Comparison of ENCODE assay signal across 29 mouse cellular contexts in genomic region chr19:55552339-55552738, GRCm38 (mm10).
DNase-seq lines count a peak whose midpoint lies in the region; ATAC-seq and TF ChIP-seq lines count a peak whose summit lies in the region.
"Had no signal": no experiment of that assay in that cellular context is flagged by ENCODE, and none has a peak within 500 bp of the region (broad histone marks: within the 10 kb centered on the region; RNA-seq: fewer than 3 reads in every experiment).

No protein-coding gene starts in this region.

- no peaks in the 10 kb centered on the region for H3K9me3 ChIP-seq in liver, embryonic 12.5 days (replicated peaks)
- H3K9me3 ChIP-seq in liver, embryonic 16.5 days (replicated peaks; ENCODE audit: control insufficient read depth, low read length): no peaks in the 10 kb centered on the region
- H3K9me3 ChIP-seq: hindbrain, embryonic 13.5 days; lung, embryonic 15.5 days; midbrain, embryonic 13.5 days; neural tube, embryonic 15.5 days had no signal

- DNase-seq in liver, adult 2 months (ENCODE audit: extremely low read depth, low read depth, low spot score): peak; percentile 93
- DNase-seq in liver: no peak
- no peak for DNase-seq in gastrocnemius, adult 2 months
- DNase-seq in kidney, postnatal 4 days: no peak
- DNase-seq: adrenal gland, postnatal 25 days; cerebellum, adult 11-12 months; cerebellum, postnatal 10 days; gastrocnemius, postnatal 36 days; heart, adult 2 months; kidney, adult 8-10 months; layer of hippocampus, postnatal 36 days; left cerebral cortex, postnatal 4 days; lung, postnatal 36 days; retina, postnatal 1 day; right cerebral cortex, postnatal 14 days; thymus, adult 2 months; thymus, postnatal 36 days had no signal

- no peak overlapping the region for H3K4me3 ChIP-seq in liver, adult 2 months (ENCODE audit: insufficient read depth, low read depth, low read length)
- H3K4me3 ChIP-seq in liver, embryonic 12.5 days: no peak overlapping the region
- no peak overlapping the region for H3K4me3 ChIP-seq in liver, embryonic 16.5 days (ENCODE audit: low read depth, low read length)
- no peak overlapping the region for H3K4me3 ChIP-seq in gastrocnemius, adult 2 months
- H3K4me3 ChIP-seq: erythroblast, embryonic 14.5 days; heart, adult 2 months; hindbrain, embryonic 13.5 days; lung, embryonic 15.5 days; midbrain, embryonic 13.5 days; neural tube, embryonic 15.5 days had no signal

- H3K27me3 ChIP-seq in liver, adult 2 months (ENCODE audit: control insufficient read depth, insufficient read depth, low read length): no peaks in the 10 kb centered on the region
- no peaks in the 10 kb centered on the region for H3K27me3 ChIP-seq in liver, embryonic 12.5 days (replicated peaks)
- H3K27me3 ChIP-seq in liver, embryonic 16.5 days (ENCODE audit: control insufficient read depth, insufficient read depth, low read depth, low read length): no peaks in the 10 kb centered on the region

- ATAC-seq in liver, embryonic 12.5 days: no peak
- ATAC-seq in liver, embryonic 16.5 days (ENCODE audit: low read depth): peak; percentile 64; the same call in 1 of the 2 replicates
- ATAC-seq in frontal cortex, adult (ENCODE audit: low TSS enrichment): no peak
- ATAC-seq: CD4-positive, CD25-positive, alpha-beta regulatory T cell, adult 4 months; forebrain, embryonic 16.5 days; intestine, embryonic 16.5 days; midbrain, embryonic 13.5 days had no signal

- 0 out of 2 replicates have a peak overlapping the region, but pooled peaks have one; percentile 3 for H3K4me2 ChIP-seq in liver, embryonic 12.5 days
- no peak overlapping the region for H3K4me2 ChIP-seq in liver, embryonic 16.5 days (ENCODE audit: low read depth, low read length)
- H3K4me2 ChIP-seq: hindbrain, embryonic 13.5 days; lung, embryonic 15.5 days; midbrain, embryonic 13.5 days; neural tube, embryonic 15.5 days had no signal

- intact Hi-C loops in gastrocnemius, adult 2 months (cut with DNase I): no loop called here

- H3K36me3 ChIP-seq in liver, adult 2 months (ENCODE audit: control insufficient read depth, insufficient read depth, low read length): no peaks in the 10 kb centered on the region
- no peaks in the 10 kb centered on the region for H3K36me3 ChIP-seq in liver, embryonic 12.5 days
- H3K36me3 ChIP-seq in liver, embryonic 16.5 days (ENCODE audit: control insufficient read depth, insufficient read depth): no peaks in the 10 kb centered on the region
- H3K36me3 ChIP-seq: hindbrain, embryonic 13.5 days; lung, embryonic 15.5 days; midbrain, embryonic 13.5 days; neural tube, embryonic 15.5 days had no signal

- H3K9ac ChIP-seq in liver, adult 2 months (ENCODE audit: low read depth, low read length): no peak overlapping the region
- no peak overlapping the region for H3K9ac ChIP-seq in liver, embryonic 12.5 days
- H3K9ac ChIP-seq in liver, embryonic 16.5 days (ENCODE audit: low read depth, low read length): no peak overlapping the region
- H3K9ac ChIP-seq: hindbrain, embryonic 13.5 days; lung, embryonic 15.5 days; midbrain, embryonic 13.5 days; neural tube, embryonic 15.5 days had no signal

- 24% methylated on average over 7 of the region's 7 CpGs for WGBS in liver, adult 2 months
- 78% methylated on average over 7 of the region's 7 CpGs for WGBS in liver, embryonic 12.5 days (ENCODE audit: insufficient replicate concordance)
- WGBS in liver, embryonic 16.5 days (ENCODE audit: insufficient replicate concordance): 73% methylated on average over 7 of the region's 7 CpGs

- H3K79me2 ChIP-seq in liver, adult 2 months (ENCODE audit: control insufficient read depth, insufficient read depth, low read length): no peaks in the 10 kb centered on the region

- peak overlapping the region; percentile 79 for H3K27ac ChIP-seq in liver, adult 2 months (replicated peaks; ENCODE audit: insufficient read depth, low read depth, low read length)
- peak overlapping the region; percentile 57; the same call in 1 of the 2 replicates for H3K27ac ChIP-seq in liver, embryonic 12.5 days
- H3K27ac ChIP-seq in liver, embryonic 16.5 days (ENCODE audit: low read length): 0 out of 2 replicates have a peak overlapping the region, but pooled peaks have one; percentile 12
- H3K27ac ChIP-seq in gastrocnemius, adult 2 months: no peak overlapping the region
- H3K27ac ChIP-seq: heart, adult 2 months; hindbrain, embryonic 13.5 days; kidney, postnatal 0 days; lung, embryonic 15.5 days; midbrain, embryonic 13.5 days; neural tube, embryonic 15.5 days had no signal

- no peak for TF ChIP-seq CTCF in liver, adult 2 months (IDR thresholded peaks at IDR 0.05; ENCODE audit: low read depth, low read length)
- no peak for TF ChIP-seq CTCF in gastrocnemius, adult 2 months (IDR thresholded peaks at IDR 0.05)

- TF ChIP-seq POLR2A in liver, adult 2 months (IDR thresholded peaks at IDR 0.05; ENCODE audit: extremely low read depth, insufficient read depth, low read length): no peak

- H3K4me1 ChIP-seq in liver, adult 2 months (ENCODE audit: control insufficient read depth, insufficient read depth, low read length): peaks cover 37% of the 10 kb centered on the region
- peaks cover 67% of the 10 kb centered on the region for H3K4me1 ChIP-seq in liver, embryonic 12.5 days
- H3K4me1 ChIP-seq in liver, embryonic 16.5 days (ENCODE audit: control insufficient read depth, low read depth, low read length): peaks cover 31% of the 10 kb centered on the region
